Mouse (Mus musculus) megakaryocyte, adult 5-6 weeks (primary cell): Measurements from ENCODE around the gene Ccdc30. TPM values are rescaled to one million over a fixed set of nuclear protein-coding genes. Genes with fewer than 3 reads are reported as not detected.

Experiments used
- ATAC-seq: 2 replicates; pipeline ENCODE4 v1.8.0; 2016; ENCODE audit warnings: mild to moderate bottlenecking, inconsistent platforms; ENCODE audit not compliant: poor library complexity, severe bottlenecking
- total RNA-seq, 2 experiments: library from RNA; stranded (forward) in 1 of 2; stranded (reverse) in 1 of 2; fragments of 153-499, 151-499 nt in 1 of 2; fragments of 221-1000, 200-1000 nt in 1 of 2; gene quantifications; 2 replicates each; pipeline versions ENCODE4 v1.2.3 to v1.2.4; 2015 to 2017

Gene Ccdc30
- total RNA-seq, 2 experiments from 2014 or later = not detected

DNA sequence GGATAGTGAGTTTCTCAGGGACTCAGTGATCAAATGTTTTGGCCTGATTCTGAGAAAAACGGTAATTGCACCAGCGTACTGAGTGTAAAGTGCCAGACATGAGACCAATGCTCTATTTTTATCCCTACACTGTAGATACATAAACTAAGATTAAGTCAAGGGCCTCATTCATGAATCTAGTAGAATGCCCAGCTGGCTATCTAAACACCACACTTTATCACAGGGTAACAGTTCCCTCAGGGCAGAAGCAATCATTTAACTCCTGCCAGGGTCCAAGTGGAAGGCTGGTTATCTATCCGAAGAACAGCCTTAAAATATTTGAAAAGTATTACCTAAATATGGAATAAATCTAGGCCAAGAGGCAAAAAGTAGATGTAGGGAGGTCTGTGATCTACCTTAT, 2.6 kb upstream of the Ccdc30 start:
- ATAC-seq = no peak

DNA sequence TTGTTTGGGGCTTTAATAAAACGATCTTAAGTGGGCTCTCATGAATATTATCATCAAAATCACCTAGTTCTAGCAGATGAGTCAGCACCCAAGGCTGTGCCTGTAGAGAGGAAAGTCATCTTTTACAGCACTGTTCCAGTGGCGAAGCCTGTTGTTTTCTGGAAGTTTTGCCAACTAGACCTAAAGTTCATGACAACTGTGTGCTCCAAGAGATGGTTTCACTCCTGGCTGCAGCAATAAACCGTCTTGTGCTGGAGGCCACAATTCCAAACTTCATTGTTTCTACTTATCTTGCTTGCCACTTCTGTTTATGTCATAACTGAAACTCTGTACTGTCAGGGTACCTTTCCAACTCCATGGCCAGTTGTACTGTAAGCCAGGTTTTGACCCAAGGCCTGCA, 1.9 kb upstream of the Ccdc30 start:
- ATAC-seq = no peak

- no peak for ATAC-seq
Measured at GRCm38 (mm10) chr4:119412791-119413190, 2.5 kb downstream of the Ccdc30 start.

DNA sequence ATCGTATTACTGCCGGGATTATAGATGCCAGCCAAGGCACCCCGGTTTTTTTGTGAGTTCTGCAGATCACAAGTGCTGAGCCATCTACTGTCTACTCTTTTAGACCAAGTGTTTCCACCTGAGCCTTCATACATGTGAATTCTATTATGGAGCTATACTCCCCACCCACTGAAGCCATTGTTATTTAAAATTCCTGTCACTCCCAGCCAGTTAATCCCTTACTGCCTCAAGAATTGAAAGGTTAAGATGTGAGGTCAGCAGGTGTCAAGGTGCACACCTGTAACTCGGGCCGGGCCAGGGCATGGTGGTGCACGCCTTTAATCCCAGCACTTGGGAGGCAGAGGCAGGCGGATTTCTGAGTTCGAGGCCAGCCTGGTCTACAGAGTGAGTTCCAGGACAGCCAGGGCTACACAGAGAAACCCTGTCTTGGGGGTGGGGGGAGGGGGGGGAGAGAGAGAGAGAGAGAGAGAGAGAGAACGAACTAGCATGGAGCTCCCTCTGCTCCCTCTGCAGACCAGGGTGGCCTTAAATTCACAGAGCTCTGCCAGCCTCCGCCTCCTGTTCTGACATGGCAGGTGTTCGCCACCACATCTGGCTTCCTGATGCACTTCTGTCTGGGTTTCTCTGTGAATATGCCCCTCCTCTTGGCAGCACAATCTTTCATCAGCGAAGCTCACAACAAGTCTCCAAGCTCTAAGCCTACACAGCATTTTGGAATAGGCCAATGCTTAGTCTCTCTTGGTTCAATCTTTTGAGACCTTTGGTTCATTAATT, 3.3 kb downstream of the Ccdc30 start:
- no peak for ATAC-seq

DNA sequence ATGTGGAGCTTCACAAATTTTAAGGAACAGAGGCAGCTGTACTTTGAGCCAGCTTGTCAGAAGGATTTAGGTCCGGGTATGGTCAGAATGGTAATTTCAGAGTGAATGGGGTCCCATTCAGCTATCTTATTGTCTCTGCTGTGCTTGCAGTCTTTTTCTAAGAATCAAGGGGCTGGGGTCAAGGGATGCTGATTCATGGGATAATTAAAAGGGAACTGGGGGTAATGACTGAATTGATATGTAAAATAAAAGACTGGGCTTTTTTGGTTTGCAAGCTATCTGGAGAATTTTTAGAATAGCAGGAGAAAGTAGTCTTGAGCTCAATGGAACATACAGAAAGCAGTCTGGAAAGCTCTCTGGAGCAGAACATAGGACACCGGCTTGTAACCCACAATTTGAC, 11.9 kb downstream of the Ccdc30 start:
- no peak for ATAC-seq

GRCm38 (mm10) chr4:119400896-119401295, 14.4 kb downstream of the Ccdc30 start:
- no peak for ATAC-seq

DNA sequence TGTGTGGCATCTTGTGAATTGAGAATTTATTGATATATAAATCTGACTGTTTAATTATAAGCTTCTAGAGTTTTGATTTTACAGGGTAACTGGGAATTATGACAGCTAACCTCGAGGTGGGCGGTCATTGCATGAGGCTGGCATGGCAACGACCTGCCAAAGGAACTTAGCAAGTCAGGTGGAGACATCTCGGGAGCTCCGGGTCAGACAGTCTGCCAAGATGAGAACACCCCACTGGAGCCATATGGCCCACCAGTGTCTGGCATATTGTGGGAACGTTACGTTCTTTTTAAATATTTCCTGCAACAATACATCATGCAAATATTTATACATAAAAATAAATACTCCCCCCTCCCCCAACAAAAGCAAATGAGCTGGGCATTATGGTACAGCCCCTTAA, 16.6 kb downstream of the Ccdc30 start:
- no peak for ATAC-seq

- ATAC-seq = peak; percentile 63; the same call in 1 of the 2 replicates
Measured at GRCm38 (mm10) chr4:119390369-119390768, 25.0 kb downstream of the Ccdc30 start.

- no peak for ATAC-seq
Measured at GRCm38 (mm10) chr4:119389184-119389583, 26.1 kb downstream of the Ccdc30 start.

DNA sequence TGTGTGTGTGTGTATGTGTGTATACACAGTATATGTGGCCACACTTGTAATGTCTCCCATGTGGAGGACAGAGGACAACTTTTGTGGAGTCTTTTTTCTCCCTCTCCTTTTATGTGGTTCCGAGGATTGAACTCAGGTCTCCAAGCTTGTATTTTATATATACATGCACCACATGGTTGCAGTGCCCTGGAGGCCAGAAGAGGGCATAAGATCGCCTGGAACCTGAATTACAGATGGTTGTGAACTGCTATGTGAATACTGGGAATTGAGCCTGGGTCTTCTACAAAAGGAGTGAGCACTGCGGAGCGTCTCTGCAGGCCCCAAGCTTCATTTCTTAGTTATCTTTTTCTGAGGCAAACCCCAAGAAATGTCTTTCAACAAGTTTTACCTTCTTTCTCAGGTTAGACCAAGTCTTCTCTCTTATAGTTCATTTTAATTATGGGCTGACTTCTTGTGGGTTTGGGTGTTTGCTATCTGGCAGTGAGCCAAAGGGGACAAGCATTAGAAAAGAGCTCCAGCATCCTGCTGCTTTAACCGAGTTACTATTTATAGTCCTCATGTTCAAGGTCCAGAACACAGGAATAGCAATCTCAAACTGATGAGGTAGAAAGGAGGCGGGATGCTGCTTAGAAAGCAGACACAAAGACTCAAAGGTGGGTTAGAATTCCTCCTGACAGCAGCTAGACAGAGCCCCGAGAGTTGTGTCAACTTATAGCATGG, 33.7 kb downstream of the Ccdc30 start:
- no peak for ATAC-seq

DNA sequence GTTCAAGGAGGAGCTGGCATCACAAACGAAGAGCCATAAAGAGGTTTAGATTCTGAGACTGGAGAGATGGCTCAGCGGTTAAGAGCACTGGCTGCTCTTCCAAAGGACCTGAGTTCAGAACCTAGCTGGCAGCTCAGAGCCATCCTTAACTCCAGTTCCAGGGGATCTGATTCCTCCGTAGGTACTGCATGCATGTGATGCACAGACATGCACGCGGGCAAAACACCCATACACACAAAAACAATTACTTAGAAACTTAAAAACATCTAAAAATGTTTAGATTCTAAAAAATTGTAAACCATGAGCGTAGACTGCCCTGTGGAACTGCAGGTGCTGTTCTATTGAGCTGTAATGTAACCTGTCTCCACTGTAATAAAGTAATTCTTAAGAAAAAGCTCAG, 45.9 kb downstream of the Ccdc30 start:
- ATAC-seq = no peak

GRCm38 (mm10) chr4:119366758-119367526, 48.4 kb downstream of the Ccdc30 start:
- ATAC-seq = no peak

DNA sequence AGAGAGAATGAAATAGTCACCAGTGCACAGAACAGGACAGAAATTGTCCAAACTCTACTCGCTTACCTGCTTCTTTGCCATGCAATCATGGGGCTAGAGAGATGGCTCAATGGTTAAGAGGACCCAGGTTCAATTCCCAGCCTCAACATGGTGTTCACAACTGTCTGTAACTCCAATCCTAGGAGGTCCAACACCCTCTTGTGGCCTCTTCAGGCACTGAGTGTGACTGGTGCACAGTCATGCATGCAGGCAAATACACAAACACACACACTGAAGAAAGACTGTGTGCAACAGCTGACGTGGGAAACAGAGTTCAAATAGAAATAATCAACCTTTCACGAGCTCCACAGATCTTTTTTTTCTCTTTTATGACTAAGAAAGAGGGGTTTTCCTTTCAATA, 53.1 kb downstream of the Ccdc30 start:
- ATAC-seq = no peak

DNA sequence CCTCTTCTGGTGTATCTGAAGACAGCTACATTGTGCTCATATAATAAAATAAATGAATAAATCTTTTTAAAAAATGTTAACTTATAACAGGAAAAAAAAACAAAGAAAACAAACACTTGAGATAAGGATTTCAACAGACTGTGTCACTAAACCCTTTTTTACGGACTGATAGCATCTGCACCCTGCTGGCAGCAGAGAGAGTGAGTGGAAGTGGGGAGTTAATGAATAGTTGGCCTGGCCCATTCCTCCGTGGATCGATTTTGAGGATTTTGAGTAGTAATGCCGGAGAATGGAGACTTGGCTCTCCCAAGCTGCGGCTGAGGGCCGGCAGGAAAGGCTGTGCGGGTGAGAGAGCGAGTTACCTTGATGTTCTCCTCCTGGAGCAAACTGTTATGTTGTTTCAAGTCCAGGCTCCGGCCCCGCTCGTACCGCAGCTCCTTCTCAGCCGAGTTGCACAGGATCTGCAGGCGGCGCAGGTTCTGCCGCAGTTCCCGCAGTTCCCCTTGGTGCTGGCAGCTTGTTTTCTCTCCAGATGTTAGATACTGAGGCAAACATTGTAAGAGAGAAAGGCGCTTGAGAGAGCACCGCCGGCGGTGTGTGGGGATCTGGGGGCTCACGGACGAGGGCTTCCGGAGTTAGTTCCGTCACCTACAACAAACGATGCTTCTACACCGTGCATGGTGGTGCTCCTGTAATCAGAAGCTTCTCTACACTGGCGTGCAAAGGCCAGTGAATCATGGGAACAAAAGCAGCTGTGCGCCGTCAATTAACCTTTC, 55.9 kb downstream of the Ccdc30 start:
- ATAC-seq = peak; percentile 51

DNA sequence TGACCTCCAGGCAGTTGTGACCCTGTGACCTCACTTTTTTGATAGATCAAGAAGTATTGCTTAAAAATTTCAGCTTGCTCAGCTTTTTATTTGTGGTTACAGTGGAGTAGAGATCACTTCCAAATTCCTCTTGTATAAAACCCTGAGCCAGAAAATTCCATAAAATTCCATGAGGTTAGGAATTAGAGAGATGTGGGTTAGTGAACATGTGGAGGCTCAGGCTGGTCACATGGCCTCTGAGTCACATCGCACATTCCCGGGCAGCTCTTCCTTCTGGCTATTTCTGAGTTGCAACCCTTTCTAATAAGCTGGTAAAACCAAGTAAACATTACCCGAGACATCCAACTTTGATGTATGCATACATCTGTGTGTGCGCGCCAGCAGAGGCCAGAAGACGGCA, 69.8 kb downstream of the Ccdc30 start:
- no peak for ATAC-seq

DNA sequence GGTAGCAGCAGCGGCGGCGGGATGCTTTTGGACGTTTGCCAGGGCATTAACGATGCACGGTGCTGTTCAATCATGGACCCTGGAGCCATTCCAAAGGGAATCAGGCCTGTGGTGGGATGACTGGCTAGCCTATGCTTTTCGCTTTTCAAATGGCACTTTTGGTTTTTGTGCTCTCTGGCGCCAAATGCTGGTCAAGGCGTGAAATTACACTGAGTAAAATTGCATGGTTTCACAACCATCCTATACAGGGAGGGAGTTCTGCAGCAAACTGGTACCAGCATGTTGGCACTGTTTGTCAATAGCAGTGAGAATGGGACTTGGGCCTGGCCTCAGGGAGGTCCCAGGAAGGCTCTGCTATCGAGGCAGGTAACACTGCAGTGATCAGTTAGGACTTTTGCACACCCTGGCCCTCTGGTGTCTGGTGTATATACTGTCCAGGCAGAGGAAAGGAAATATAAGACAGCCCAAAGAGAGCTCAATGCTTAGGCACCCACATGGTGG, 76.4 kb downstream of the Ccdc30 start:
- peak; percentile 91 for ATAC-seq

GRCm38 (mm10) chr4:119338422-119338821, 76.9 kb downstream of the Ccdc30 start:
- ATAC-seq = no peak

- ATAC-seq = no peak
Measured at GRCm38 (mm10) chr4:119333487-119333886, 81.8 kb downstream of the Ccdc30 start.

GRCm38 (mm10) chr4:119320896-119321550, 94.3 kb downstream of the Ccdc30 start:
- ATAC-seq = 0 out of 2 replicates have a peak, but pooled peaks have one; percentile 4
